Mouse (Mus musculus) midbrain, postnatal 0 days (tissue): ENCODE measurements around the gene Cap1. TPM values are rescaled to one million over a fixed set of nuclear protein-coding genes. Genes with fewer than 3 reads are reported as not detected.

Experiments
- ATAC-seq: fragments of 200-750 bp; cut with Nextera tagmentation; 2 replicates; pipeline ENCODE4 v1.8.0; 2017; ENCODE audit warnings: moderate number of reproducible peaks, mild to moderate bottlenecking, moderate TSS enrichment, moderate library complexity; ENCODE audit not compliant: low FRiP score
- DNase-seq: peaks from one replicate; pipeline ENCODE4 v3.0.0-alpha.2; 2015; ENCODE audit warnings: low spot score
- H3K27ac ChIP-seq: fragments of 300-500 bp; sonication (generic); 2 replicates; pipeline ENCODE4 v1.5.1; 2014; ENCODE audit warnings: low read depth, mild to moderate bottlenecking, low read length, mixed read lengths
- H3K27me3 ChIP-seq: fragments of 300-500 bp; sonication (generic); 2 replicates; pipeline ENCODE4 v1.6.1; 2014; ENCODE audit warnings: low read length, control low read depth, mixed read lengths; ENCODE audit not compliant: insufficient read depth
- H3K36me3 ChIP-seq: fragments of 300-500 bp; sonication (generic); 2 replicates; pipeline ENCODE4 v1.6.1; 2014; ENCODE audit warnings: low read length, control low read depth, mixed read lengths; ENCODE audit not compliant: insufficient read depth
- H3K4me1 ChIP-seq: fragments of 300-500 bp; sonication (generic); 2 replicates; pipeline ENCODE4 v1.6.1; 2014; ENCODE audit warnings: mild to moderate bottlenecking, control low read depth, antibody characterized with exemption, low read length, mixed read lengths; ENCODE audit not compliant: insufficient read depth
- H3K4me2 ChIP-seq: fragments of 300-500 bp; sonication (generic); 2 replicates; pipeline ENCODE4 v1.6.1; 2014; ENCODE audit warnings: low read depth, mild to moderate bottlenecking, low read length, mixed read lengths; ENCODE audit not compliant: poor library complexity, severe bottlenecking
- H3K4me3 ChIP-seq: fragments of 300-500 bp; sonication (generic); 2 replicates; pipeline ENCODE4 v1.5.1; 2014; ENCODE audit warnings: low read depth, mild to moderate bottlenecking, low read length, moderate library complexity
- H3K9ac ChIP-seq: fragments of 300-500 bp; sonication (generic); replicated peaks from 2 replicates; pipeline ENCODE4 v1.6.1; 2014; ENCODE audit warnings: mild to moderate bottlenecking, low read length, moderate library complexity, mixed read lengths; ENCODE audit not compliant: poor library complexity, severe bottlenecking
- H3K9me3 ChIP-seq: fragments of 300-500 bp; sonication (generic); 2 replicates; pipeline ENCODE4 v1.6.1; 2016; ENCODE audit warnings: low read length, control low read depth
- CTCF ChIP-seq: IDR thresholded peaks from 2 replicates; pipeline ENCODE4 v1.5.1; 2016; ENCODE audit warnings: antibody characterized with exemption, mild to moderate bottlenecking
- WGBS: fragments of 180-500 bp; shearing (Covaris S2); extraction: QIAGEN DNeasy Blood & Tissue Kit; methylation state at CpG from one replicate; pipeline ENCODE4 v1.1.7; 2014; 5-methylcytosine and 5-hydroxymethylcytosine counted together
- polyA plus RNA-seq: library from polyadenylated mRNA; unstranded; fragments of >200 nt; fragmentation: Nextera tagmentation; extraction: Ambion mirVana; gene quantifications from 2 replicates; pipeline ENCODE4 v1.2.1, GENCODE M21; 2015
- total RNA-seq: library from RNA; depleted of rRNA; stranded (reverse); fragments of >200 nt; gene quantifications from 2 replicates; pipeline ENCODE4 v1.2.3, GENCODE M21; 2014

The Cap1 gene
- total and polyA plus RNA-seq, 2 experiments from 2014 or later, result 58.9 to 157 TPM

- no peaks in the 10 kb centered on the region for H3K27me3 ChIP-seq
- 97% methylated on average over 4 of the region's 4 CpGs for WGBS
- H3K9me3 ChIP-seq, result no peaks in the 10 kb centered on the region
- no peak overlapping the region for H3K4me3 ChIP-seq
- no peak for DNase-seq
- no peak for TF ChIP-seq CTCF
- no peak overlapping the region for H3K9ac ChIP-seq
- H3K4me1 ChIP-seq, result no peaks in the 10 kb centered on the region
- H3K4me2 ChIP-seq, result no peak overlapping the region
- H3K27ac ChIP-seq, result no peak overlapping the region
- ATAC-seq, result no peak
- H3K36me3 ChIP-seq, result peaks cover 77% of the 10 kb centered on the region
These were observed 24.0 kb downstream of the Cap1 start for GRCm38 (mm10) chr4:122861836-122862235.

GRCm38 (mm10) chr4:122859096-122859674, 26.7 kb downstream of the Cap1 start:
- peaks cover 68% of the 10 kb centered on the region for H3K36me3 ChIP-seq
- no peaks in the 10 kb centered on the region for H3K27me3 ChIP-seq
- H3K9me3 ChIP-seq, result no peaks in the 10 kb centered on the region
- no peak overlapping the region for H3K27ac ChIP-seq
- no peak overlapping the region for H3K4me3 ChIP-seq
- no peak overlapping the region for H3K9ac ChIP-seq
- H3K4me1 ChIP-seq, result no peaks in the 10 kb centered on the region
- 75% methylated on average over 6 of the region's 6 CpGs for WGBS
- ATAC-seq (no peak), DNase-seq (no peak)
- H3K4me2 ChIP-seq, result no peak overlapping the region
- no peak for TF ChIP-seq CTCF

- ATAC-seq, result no peak
- 39% methylated on average over 2 of the region's 2 CpGs for WGBS
- no peak for DNase-seq
- TF ChIP-seq CTCF, result peak; percentile 24; the same call in 1 of the 2 replicates
- H3K4me1 ChIP-seq, result no peaks in the 10 kb centered on the region
- peaks cover 66% of the 10 kb centered on the region for H3K36me3 ChIP-seq
- no peak overlapping the region for H3K27ac ChIP-seq
- H3K27me3 ChIP-seq, result no peaks in the 10 kb centered on the region
- H3K9me3 ChIP-seq, result no peaks in the 10 kb centered on the region
- no peak overlapping the region for H3K9ac ChIP-seq
- H3K4me2 ChIP-seq, result no peak overlapping the region
- H3K4me3 ChIP-seq, result no peak overlapping the region
These were observed 27.9 kb downstream of the Cap1 start for GRCm38 (mm10) chr4:122857909-122858308.

- H3K9me3 ChIP-seq, result no peaks in the 10 kb centered on the region
- H3K4me1 ChIP-seq, result no peaks in the 10 kb centered on the region
- ATAC-seq (no peak), DNase-seq (no peak)
- H3K4me2 ChIP-seq, result no peak overlapping the region
- WGBS, result 97% methylated on average over 4 of the region's 4 CpGs
- H3K4me3 ChIP-seq, result no peak overlapping the region
- H3K9ac ChIP-seq, result no peak overlapping the region
- no peak for TF ChIP-seq CTCF
- peaks cover 68% of the 10 kb centered on the region for H3K36me3 ChIP-seq
- no peaks in the 10 kb centered on the region for H3K27me3 ChIP-seq
- H3K27ac ChIP-seq, result no peak overlapping the region
These were observed 31.1 kb downstream of the Cap1 start for GRCm38 (mm10) chr4:122854770-122855169.

- TF ChIP-seq CTCF, result no peak
- H3K4me2 ChIP-seq, result no peak overlapping the region
- H3K36me3 ChIP-seq, result peaks cover 69% of the 10 kb centered on the region
- no peak for DNase-seq
- H3K4me3 ChIP-seq, result no peak overlapping the region
- ATAC-seq, result no peak
- no peaks in the 10 kb centered on the region for H3K4me1 ChIP-seq
- H3K27ac ChIP-seq, result no peak overlapping the region
- no peaks in the 10 kb centered on the region for H3K9me3 ChIP-seq
- H3K9ac ChIP-seq, result no peak overlapping the region
- no peaks in the 10 kb centered on the region for H3K27me3 ChIP-seq
- 69% methylated on average over 2 of the region's 2 CpGs for WGBS
These were observed 32.2 kb downstream of the Cap1 start for GRCm38 (mm10) chr4:122853691-122854090.

GRCm38 (mm10) chr4:122851535-122851934, 34.3 kb downstream of the Cap1 start:
- TF ChIP-seq CTCF, result no peak
- Histone ChIP-seq H3K4me3 (no peak overlapping the region), H3K9me3 (no peaks in the 10 kb centered on the region), H3K27me3 (no peaks in the 10 kb centered on the region), H3K36me3 (peaks cover 68% of the 10 kb centered on the region), H3K4me2 (no peak overlapping the region), H3K9ac (no peak overlapping the region), H3K27ac (no peak overlapping the region), H3K4me1 (no peaks in the 10 kb centered on the region)
- ATAC-seq (no peak), DNase-seq (no peak)
